Mouse (Mus musculus) MEL (cell line): Measurements from ENCODE around the gene Srebf1. TPM values are rescaled to one million over a fixed set of nuclear protein-coding genes. Genes with fewer than 3 reads are reported as not detected.

Source experiments
- DNase-seq: peaks from one replicate; pipeline ENCODE4 v3.0.0; 2011; ENCODE audit warnings: low read depth, low spot score
- H3K27ac ChIP-seq: 2 replicates; pipeline ENCODE4 v1.5.1; 2012; ENCODE audit warnings: low read depth, mild to moderate bottlenecking, control low read depth, low read length, moderate library complexity; ENCODE audit not compliant: control insufficient read depth
- H3K27me3 ChIP-seq, 2 experiments: fragments of 150-350 bp in 1 of 2; sonication (generic) in 1 of 2; 2 replicates each; pipeline ENCODE4 v1.6.1; 2012; ENCODE audit warnings: low read length in 2 of 2, mild to moderate bottlenecking in 2 of 2, improper control_type of control experiment in 1 of 2, moderate library complexity in 1 of 2; ENCODE audit not compliant: insufficient read depth in 2 of 2, control insufficient read depth in 1 of 2
- H3K36me3 ChIP-seq, 2 experiments: 2 replicates each; pipeline ENCODE4 v1.6.1; 2012 to 2014; ENCODE audit warnings: low read length in 2 of 2, improper control_type of control experiment in 1 of 2, inconsistent platforms in 1 of 2, mild to moderate bottlenecking in 1 of 2; ENCODE audit not compliant: insufficient read depth in 2 of 2, control insufficient read depth in 1 of 2
- H3K4me1 ChIP-seq, 2 experiments: fragments of 150-350 bp in 1 of 2; sonication (generic) in 1 of 2; 2 replicates each; pipeline ENCODE4 v1.6.1; 2012; ENCODE audit warnings: low read length in 2 of 2, improper control_type of control experiment in 1 of 2, mild to moderate bottlenecking in 1 of 2; ENCODE audit not compliant: insufficient read depth in 2 of 2, control insufficient read depth in 1 of 2
- H3K4me3 ChIP-seq, 2 experiments: fragments of 150-350 bp in 1 of 2; sonication (generic) in 1 of 2; 2 replicates each; pipeline ENCODE4 v1.5.1; 2012; ENCODE audit warnings: low read depth in 2 of 2, low read length in 2 of 2, mild to moderate bottlenecking in 2 of 2, moderate library complexity in 2 of 2, control low read depth in 1 of 2, improper control_type of control experiment in 1 of 2; ENCODE audit not compliant: control insufficient read depth in 1 of 2, insufficient read depth in 1 of 2
- H3K79me2 ChIP-seq: 2 replicates; pipeline ENCODE4 v1.6.1; 2012; ENCODE audit warnings: mild to moderate bottlenecking, low read length, moderate library complexity; ENCODE audit not compliant: control insufficient read depth, poor library complexity, insufficient read depth
- H3K9ac ChIP-seq: 2 replicates; pipeline ENCODE4 v1.6.1; 2012; ENCODE audit warnings: low read depth, mild to moderate bottlenecking, control low read depth, low read length, moderate library complexity; ENCODE audit not compliant: control insufficient read depth, poor library complexity, severe bottlenecking
- H3K9me3 ChIP-seq: fragments of 150-350 bp; sonication (generic); replicated peaks from 2 replicates; pipeline ENCODE4 v1.6.1; 2012; ENCODE audit warnings: mild to moderate bottlenecking, low read length, improper control_type of control experiment, moderate library complexity; ENCODE audit not compliant: insufficient read depth
- BHLHE40 ChIP-seq: IDR thresholded peaks from 2 replicates; pipeline ENCODE4 v1.6.1; 2012; ENCODE audit warnings: low read depth, mild to moderate bottlenecking, inconsistent platforms, low read length, improper control_type of control experiment, borderline replicate concordance
- CHD1 ChIP-seq: IDR thresholded peaks from 2 replicates; pipeline ENCODE4 v1.6.1; 2012; ENCODE audit warnings: low read depth, mild to moderate bottlenecking, inconsistent platforms, low read length, improper control_type of control experiment
- CHD2 ChIP-seq: IDR thresholded peaks from 2 replicates; pipeline ENCODE4 v1.6.1; 2011; ENCODE audit warnings: low read length, improper control_type of control experiment
- CTCF ChIP-seq, 3 experiments: IDR thresholded peaks in 2 of 3; conservative IDR thresholded peaks in 1 of 3; 2 replicates each; pipeline ENCODE4 v1.5.1; 2011 to 2012; ENCODE audit warnings: low read length in 3 of 3, low read depth in 2 of 3, mild to moderate bottlenecking in 2 of 3, improper control_type of control experiment in 1 of 3, inconsistent platforms in 1 of 3, mixed read lengths in 1 of 3, moderate library complexity in 1 of 3; ENCODE audit not compliant: control insufficient read depth in 1 of 3, insufficient read depth in 1 of 3, poor library complexity in 1 of 3, severe bottlenecking in 1 of 3
- ETS1 ChIP-seq: IDR thresholded peaks from 2 replicates; pipeline ENCODE4 v1.6.1; 2012; ENCODE audit warnings: low read depth, mild to moderate bottlenecking, inconsistent platforms, low read length, improper control_type of control experiment, moderate library complexity
- HCFC1 ChIP-seq: IDR thresholded peaks from 2 replicates; pipeline ENCODE4 v1.6.1; 2012; ENCODE audit warnings: low read depth, mild to moderate bottlenecking, inconsistent platforms, low read length, improper control_type of control experiment, moderate library complexity
- KAT2A ChIP-seq: conservative IDR thresholded peaks from 2 replicates; pipeline ENCODE4 v1.6.1; 2012; ENCODE audit warnings: low read depth, low read length, improper control_type of control experiment, inconsistent platforms
- MAFK ChIP-seq: IDR thresholded peaks from 2 replicates; pipeline ENCODE4 v1.6.1; 2011; ENCODE audit warnings: low read depth, mild to moderate bottlenecking, low read length, improper control_type of control experiment, borderline replicate concordance
- MAX ChIP-seq: IDR thresholded peaks from 2 replicates; pipeline ENCODE4 v1.6.1; 2011; ENCODE audit warnings: low read length, improper control_type of control experiment
- MYB ChIP-seq: IDR thresholded peaks from 2 replicates; pipeline ENCODE4 v1.6.1; 2011; ENCODE audit warnings: mild to moderate bottlenecking, low read depth, low read length, improper control_type of control experiment
- MYC ChIP-seq: IDR thresholded peaks from 2 replicates; pipeline ENCODE4 v1.6.1; 2011; ENCODE audit warnings: low read depth, mild to moderate bottlenecking, low read length, improper control_type of control experiment, moderate library complexity
- POLR2A ChIP-seq, 2 experiments: IDR thresholded peaks; 2 replicates each; pipeline ENCODE4 v1.6.1; 2011 to 2012; ENCODE audit warnings: low read length in 2 of 2, mild to moderate bottlenecking in 2 of 2, control low read depth in 1 of 2, improper control_type of control experiment in 1 of 2, low read depth in 1 of 2, moderate library complexity in 1 of 2; ENCODE audit not compliant: control insufficient read depth in 1 of 2, insufficient read depth in 1 of 2, poor library complexity in 1 of 2
- POLR2AphosphoS5 ChIP-seq: IDR thresholded peaks from 2 replicates; pipeline ENCODE4 v1.6.1; 2012; ENCODE audit warnings: low read depth, borderline replicate concordance, mild to moderate bottlenecking, inconsistent platforms, low read length, moderate library complexity, mixed read lengths
- RCOR1 ChIP-seq: IDR thresholded peaks from 2 replicates; pipeline ENCODE4 v1.6.1; 2012; ENCODE audit warnings: low read depth, mild to moderate bottlenecking, inconsistent platforms, low read length, improper control_type of control experiment
- SMC3 ChIP-seq: IDR thresholded peaks from 2 replicates; pipeline ENCODE4 v1.6.1; 2011; ENCODE audit warnings: low read depth, low read length, improper control_type of control experiment
- TAL1 ChIP-seq: IDR thresholded peaks from 2 replicates; pipeline ENCODE4 v1.6.1; 2012; ENCODE audit warnings: mild to moderate bottlenecking, inconsistent platforms, low read length, moderate library complexity, mixed read lengths
- USF2 ChIP-seq, 2 experiments: IDR thresholded peaks; 2 replicates each; pipeline ENCODE4 v1.6.1; 2011 to 2012; ENCODE audit warnings: improper control_type of control experiment in 2 of 2, low read length in 2 of 2, borderline replicate concordance in 1 of 2, inconsistent platforms in 1 of 2, low read depth in 1 of 2, mild to moderate bottlenecking in 1 of 2; ENCODE audit not compliant: insufficient read depth in 1 of 2
- ZKSCAN1 ChIP-seq: IDR thresholded peaks from 2 replicates; pipeline ENCODE4 v1.6.1; 2012; ENCODE audit warnings: low read depth, mild to moderate bottlenecking, inconsistent platforms, low read length, improper control_type of control experiment, moderate library complexity
- polyA plus RNA-seq, 2 experiments: library from polyadenylated mRNA; stranded (reverse) in 1 of 2; unstranded in 1 of 2; fragments of >175 nt in 1 of 2; fragments of >200 nt in 1 of 2; gene quantifications; 2 replicates each; pipeline versions ENCODE4 v1.2.1 to v1.2.4; 2012; ENCODE audit warnings: low replicate concordance in 2 of 2, low read depth in 1 of 2; ENCODE audit not compliant: insufficient read length in 2 of 2, insufficient read depth in 1 of 2, missing spikeins in 1 of 2
- total RNA-seq: library from RNA; depleted of rRNA; stranded (reverse); fragments of 300-350 nt; gene quantifications from 2 replicates; pipeline ENCODE4 v1.2.3, GENCODE M21; 2012

The Srebf1 gene
- total and polyA plus RNA-seq, 3 experiments: 241 to 288 TPM; not detected in 1

DNA sequence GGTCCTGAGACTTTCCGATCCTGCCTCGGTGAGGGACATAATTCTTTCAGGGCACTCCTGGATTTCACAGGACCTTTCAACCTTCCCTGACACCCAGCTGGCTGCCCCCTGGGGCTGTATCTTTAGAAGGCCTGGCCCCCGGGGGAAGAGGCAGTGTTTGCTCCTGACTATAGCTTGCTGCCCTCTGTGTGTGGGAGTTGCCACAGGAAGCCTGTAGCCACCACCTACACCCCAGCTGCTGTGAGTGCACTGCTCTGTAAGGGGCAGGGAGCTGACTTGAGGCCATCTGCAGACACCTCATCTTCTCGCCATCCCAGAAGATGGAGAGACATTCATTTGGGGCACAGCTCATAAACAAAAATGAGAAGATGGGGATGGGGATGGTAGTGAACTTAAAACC is 9.6 kb upstream of the Srebf1 start:
- H3K4me1 ChIP-seq: no peaks in the 10 kb centered on the region
- H3K36me3 ChIP-seq: no peaks in the 10 kb centered on the region
- TF ChIP-seq RCOR1 (no peak), CTCF (IDR thresholded peaks at IDR 0.05 in 2 of 3, conservative IDR thresholded peaks at IDR 0.05 in 1 of 3; ENCODE audit: control insufficient read depth in 1 of 3, insufficient read depth in 1 of 3, low read depth in 2 of 3, low read length in 3 of 3, poor library complexity in 1 of 3, severe bottlenecking in 1 of 3) (no peak)
- no peaks in the 10 kb centered on the region for H3K27me3 ChIP-seq
- H3K4me3 ChIP-seq: no peak overlapping the region
- H3K79me2 ChIP-seq: no peaks in the 10 kb centered on the region
- H3K9ac ChIP-seq: no peak overlapping the region
- H3K27ac ChIP-seq: no peak overlapping the region
- no peak for DNase-seq
- no peaks in the 10 kb centered on the region for H3K9me3 ChIP-seq

DNA sequence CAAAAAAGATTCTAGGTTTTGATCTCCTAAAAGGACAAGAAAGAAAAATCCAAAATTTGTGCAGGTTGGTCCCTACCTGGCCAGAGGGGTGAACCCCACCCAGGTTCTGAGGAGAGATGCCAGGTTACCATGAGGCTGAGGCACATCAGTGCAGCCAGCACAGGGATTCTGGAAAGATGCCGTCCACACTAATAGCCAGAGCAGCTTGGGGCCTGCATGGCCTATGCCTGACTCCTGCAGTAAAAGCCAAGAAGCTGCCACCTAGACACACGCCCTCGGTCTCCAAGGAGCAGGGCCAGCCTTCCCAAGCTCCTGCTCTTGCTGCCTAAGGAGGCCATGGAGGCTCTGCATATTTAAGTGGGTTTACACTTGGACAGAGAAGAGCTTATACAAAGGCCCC is 8.9 kb upstream of the Srebf1 start:
- TF ChIP-seq POLR2A (IDR thresholded peaks at IDR 0.05; ENCODE audit: control insufficient read depth in 1 of 2, insufficient read depth in 1 of 2, low read depth in 1 of 2, low read length in 2 of 2, poor library complexity in 1 of 2): no peak
- TF ChIP-seq MYB: no peak
- no peak for TF ChIP-seq MYC
- TF ChIP-seq SMC3: no peak
- no peak for TF ChIP-seq POLR2AphosphoS5
- TF ChIP-seq ETS1: no peak
- TF ChIP-seq CHD1: no peak
- TF ChIP-seq USF2 (IDR thresholded peaks at IDR 0.05; ENCODE audit: borderline replicate concordance in 1 of 2, insufficient read depth in 1 of 2, low read depth in 1 of 2, low read length in 2 of 2): no peak
- Histone ChIP-seq H3K9ac (no peak overlapping the region), H3K36me3 (no peaks in the 10 kb centered on the region), H3K27me3 (no peaks in the 10 kb centered on the region), H3K9me3 (no peaks in the 10 kb centered on the region), H3K4me1 (no peaks in the 10 kb centered on the region), H3K27ac (no peak overlapping the region), H3K4me3 (no peak overlapping the region), H3K79me2 (no peaks in the 10 kb centered on the region)
- DNase-seq: no peak

DNA sequence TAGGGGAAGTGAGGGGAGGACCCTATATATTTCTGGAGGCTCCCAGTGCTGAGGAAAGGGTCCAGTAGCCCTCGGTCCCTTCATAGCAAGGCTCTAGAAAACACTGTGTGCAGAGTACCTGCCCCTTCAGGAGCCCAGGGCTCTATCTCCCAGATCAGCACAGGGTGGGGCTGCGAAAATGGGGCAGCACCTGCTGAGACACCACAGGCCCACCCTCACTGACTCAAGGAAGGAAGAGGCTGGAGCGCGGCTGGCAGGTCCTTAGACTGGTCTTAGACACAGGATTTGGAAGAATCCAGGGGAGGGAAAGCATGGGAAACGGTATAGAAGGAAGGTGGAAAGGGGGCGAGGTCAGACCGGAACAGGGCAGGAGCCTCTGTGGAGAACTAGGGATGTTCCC is 8.1 kb upstream of the Srebf1 start:
- no peaks in the 10 kb centered on the region for H3K79me2 ChIP-seq
- no peaks in the 10 kb centered on the region for H3K36me3 ChIP-seq
- H3K9me3 ChIP-seq: no peaks in the 10 kb centered on the region
- H3K9ac ChIP-seq: no peak overlapping the region
- H3K27ac ChIP-seq: no peak overlapping the region
- no peak overlapping the region for H3K4me3 ChIP-seq
- no peak for TF ChIP-seq ZKSCAN1
- TF ChIP-seq KAT2A: no peak
- no peak for TF ChIP-seq BHLHE40
- TF ChIP-seq MAX: no peak
- TF ChIP-seq MAFK: no peak
- no peak for TF ChIP-seq HCFC1
- TF ChIP-seq TAL1: no peak
- TF ChIP-seq SMC3: no peak
- TF ChIP-seq CHD2: no peak
- no peak for DNase-seq
- H3K27me3 ChIP-seq: no peaks in the 10 kb centered on the region
- no peaks in the 10 kb centered on the region for H3K4me1 ChIP-seq
